Mouse (Mus musculus) lung, postnatal 0 days (tissue): ENCODE measurements at regions not wholly inside any gene's neighbourhood (a gene's known extent, or its start where the extent isn't known, plus 50 kb on each side); places are given as distances from the start of the nearest gene placed in this dataset.

Experiments used
- ATAC-seq: fragments of 200-750 bp; cut with Nextera tagmentation; 2 replicates; pipeline ENCODE4 v1.8.0; 2017; ENCODE audit warnings: moderate library complexity
- DNase-seq: peaks from one replicate; pipeline ENCODE4 v3.0.0-alpha.2; 2016; ENCODE audit warnings: low spot score
- H3K27ac ChIP-seq: fragments of 300-500 bp; sonication (generic); 2 replicates; pipeline ENCODE4 v1.5.1; 2014; ENCODE audit warnings: antibody characterized with exemption, mild to moderate bottlenecking, low read length, mixed read lengths
- H3K27me3 ChIP-seq: fragments of 300-500 bp; sonication (generic); replicated peaks from 2 replicates; pipeline ENCODE4 v1.6.1; 2014; ENCODE audit warnings: low read length, mixed read lengths; ENCODE audit not compliant: insufficient read depth
- H3K36me3 ChIP-seq: fragments of 300-500 bp; sonication (generic); 2 replicates; pipeline ENCODE4 v1.6.1; 2014; ENCODE audit warnings: low read length, mixed read lengths; ENCODE audit not compliant: insufficient read depth
- H3K4me1 ChIP-seq: fragments of 300-500 bp; sonication (generic); 2 replicates; pipeline ENCODE4 v1.6.1; 2014; ENCODE audit warnings: antibody characterized with exemption, low read depth, low read length, mixed read lengths; ENCODE audit not compliant: insufficient read depth
- H3K4me2 ChIP-seq: fragments of 300-500 bp; sonication (generic); replicated peaks from 2 replicates; pipeline ENCODE4 v1.6.1; 2014; ENCODE audit warnings: low read depth, mild to moderate bottlenecking, low read length, moderate library complexity, mixed read lengths
- H3K4me3 ChIP-seq: fragments of 300-500 bp; sonication (generic); 2 replicates; pipeline ENCODE4 v1.5.1; 2014; ENCODE audit warnings: low read depth, low read length
- H3K9ac ChIP-seq: fragments of 300-500 bp; sonication (generic); replicated peaks from 2 replicates; pipeline ENCODE4 v1.6.1; 2014; ENCODE audit warnings: low read depth, mild to moderate bottlenecking
- H3K9me3 ChIP-seq: fragments of 300-500 bp; sonication (generic); 2 replicates; pipeline ENCODE4 v1.6.1; 2016; ENCODE audit warnings: low read length, mixed read lengths
- CTCF ChIP-seq: IDR thresholded peaks from 2 replicates; pipeline ENCODE4 v1.5.1; 2016; ENCODE audit warnings: antibody characterized with exemption, mild to moderate bottlenecking
- EP300 ChIP-seq: IDR thresholded peaks from 2 replicates; pipeline ENCODE4 v1.6.1; 2016; ENCODE audit warnings: antibody characterized with exemption, mild to moderate bottlenecking, control low read depth
- WGBS: fragments of 180-500 bp; shearing (Covaris S2); extraction: QIAGEN DNeasy Blood & Tissue Kit; methylation state at CpG from one replicate; pipeline ENCODE4 v1.1.7; 2014; 5-methylcytosine and 5-hydroxymethylcytosine counted together

DNA sequence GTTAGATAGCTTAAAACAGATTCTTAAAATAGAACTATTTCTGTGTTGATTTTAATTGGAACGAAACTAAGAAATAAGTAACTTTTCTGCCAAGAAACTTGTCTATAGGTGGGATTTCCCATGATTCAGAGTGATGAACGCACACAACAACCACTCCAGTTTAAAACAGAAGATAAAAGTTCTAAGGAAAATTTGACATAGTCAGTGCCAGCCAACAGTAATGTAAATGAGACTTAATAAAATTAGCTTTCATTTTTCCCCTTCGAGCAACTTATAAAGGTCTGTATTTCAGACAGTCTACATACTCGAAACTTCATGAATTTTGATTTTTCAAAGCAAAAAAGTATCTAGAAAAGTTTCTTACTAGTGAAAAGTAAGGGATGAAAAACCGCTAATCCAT is 52.5 kb upstream of the Gpc5 start:
- H3K27me3 ChIP-seq: no peaks in the 10 kb centered on the region
- no peaks in the 10 kb centered on the region for H3K9me3 ChIP-seq
- H3K36me3 ChIP-seq: peaks cover 8% of the 10 kb centered on the region
- DNase-seq (no peak), ATAC-seq (no peak)
- 47% methylated on average over 5 of the region's 5 CpGs for WGBS
- peak overlapping the region; percentile 86; the same call in 1 of the 2 replicates for H3K4me3 ChIP-seq
- no peak for TF ChIP-seq CTCF
- TF ChIP-seq EP300: no peak
- H3K27ac ChIP-seq: no peak overlapping the region
- peak overlapping the region; percentile 87; the same call in 1 of the 2 replicates for H3K4me2 ChIP-seq
- no peaks in the 10 kb centered on the region; the same call in 1 of the 2 replicates for H3K4me1 ChIP-seq
- no peak overlapping the region for H3K9ac ChIP-seq

DNA sequence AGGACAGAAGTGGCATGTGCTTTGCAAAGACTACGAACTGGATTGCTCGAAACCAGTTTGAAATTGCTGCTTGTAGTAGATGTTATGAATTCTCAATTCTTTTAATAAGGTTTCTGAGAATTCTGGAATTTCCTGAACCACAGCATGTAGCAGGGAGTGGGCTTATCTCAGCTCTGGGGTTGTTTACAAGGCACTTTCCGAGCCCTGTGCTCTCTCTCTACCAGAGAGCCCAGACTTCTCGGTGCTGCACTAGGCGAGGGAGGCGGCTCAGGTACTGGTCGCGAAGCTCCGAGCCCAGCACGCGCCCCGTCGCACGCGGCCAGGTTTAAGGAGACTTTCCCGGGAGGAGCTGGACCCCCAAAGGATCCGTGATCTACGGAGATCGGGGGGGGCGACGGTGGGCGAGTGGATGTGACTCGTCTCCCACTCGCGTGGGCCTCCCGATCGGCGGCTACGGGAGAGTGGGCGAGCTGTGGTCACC is 51.9 kb upstream of the Gpc5 start:
- TF ChIP-seq EP300: no peak
- TF ChIP-seq CTCF: no peak
- DNase-seq: peak; percentile 48
- H3K4me1 ChIP-seq: no peaks in the 10 kb centered on the region; the same call in 1 of the 2 replicates
- peak; percentile 18 for ATAC-seq
- peak overlapping the region; percentile 87 for H3K4me2 ChIP-seq
- peak overlapping the region; percentile 86 for H3K4me3 ChIP-seq
- H3K9me3 ChIP-seq: no peaks in the 10 kb centered on the region
- 0 out of 2 replicates have a peak overlapping the region, but pooled peaks have one; percentile 26 for H3K9ac ChIP-seq
- WGBS: under 1% methylated on average over 30 of the region's 30 CpGs
- no peaks in the 10 kb centered on the region for H3K27me3 ChIP-seq
- H3K27ac ChIP-seq: peak overlapping the region; percentile 95
- peaks cover 8% of the 10 kb centered on the region for H3K36me3 ChIP-seq

DNA sequence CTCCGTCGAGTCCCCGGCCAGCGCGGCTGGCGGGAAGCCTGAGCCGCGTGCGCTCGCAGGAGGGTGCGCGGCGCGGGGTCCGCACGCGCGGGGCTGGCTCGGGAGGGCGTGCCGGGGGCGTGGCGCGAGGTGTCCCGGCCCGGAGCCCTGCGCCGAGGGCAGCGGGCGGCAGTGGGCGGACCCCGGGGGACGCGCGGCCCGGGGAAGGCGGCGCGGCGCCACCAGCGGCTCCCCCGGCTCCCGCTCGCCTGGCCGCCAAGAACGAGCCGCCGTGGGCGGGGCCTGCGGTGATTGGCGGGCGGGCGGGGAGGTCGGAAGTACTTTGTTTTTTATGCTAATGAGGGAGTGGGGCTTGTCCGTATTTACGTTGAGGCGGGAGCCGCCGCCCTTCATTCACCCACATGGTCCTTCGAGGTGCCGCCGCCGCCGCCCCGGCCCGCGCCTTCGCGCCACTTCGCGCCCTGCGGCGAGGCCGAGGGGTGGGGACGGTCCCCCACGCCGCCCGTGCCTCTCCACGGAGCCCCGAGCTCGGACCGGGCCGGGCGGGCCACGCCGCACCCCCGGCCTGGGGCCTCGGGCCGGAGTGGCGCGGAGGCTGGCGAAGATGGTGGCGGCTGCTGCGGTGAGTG is 51.3 kb upstream of the Gpc5 start:
- H3K9ac ChIP-seq: peak overlapping the region; percentile 81
- H3K9me3 ChIP-seq: no peaks in the 10 kb centered on the region
- peak; percentile 87 for ATAC-seq
- H3K27me3 ChIP-seq: no peaks in the 10 kb centered on the region
- peak overlapping the region; percentile 86 for H3K4me3 ChIP-seq
- WGBS: 5% methylated on average over 33 of the region's 94 CpGs
- no peaks in the 10 kb centered on the region; the same call in 1 of the 2 replicates for H3K4me1 ChIP-seq
- DNase-seq: peak; percentile 96
- peak overlapping the region; percentile 87 for H3K4me2 ChIP-seq
- peak overlapping the region; percentile 95 for H3K27ac ChIP-seq
- peaks cover 8% of the 10 kb centered on the region for H3K36me3 ChIP-seq
- TF ChIP-seq EP300: no peak
- no peak for TF ChIP-seq CTCF

DNA sequence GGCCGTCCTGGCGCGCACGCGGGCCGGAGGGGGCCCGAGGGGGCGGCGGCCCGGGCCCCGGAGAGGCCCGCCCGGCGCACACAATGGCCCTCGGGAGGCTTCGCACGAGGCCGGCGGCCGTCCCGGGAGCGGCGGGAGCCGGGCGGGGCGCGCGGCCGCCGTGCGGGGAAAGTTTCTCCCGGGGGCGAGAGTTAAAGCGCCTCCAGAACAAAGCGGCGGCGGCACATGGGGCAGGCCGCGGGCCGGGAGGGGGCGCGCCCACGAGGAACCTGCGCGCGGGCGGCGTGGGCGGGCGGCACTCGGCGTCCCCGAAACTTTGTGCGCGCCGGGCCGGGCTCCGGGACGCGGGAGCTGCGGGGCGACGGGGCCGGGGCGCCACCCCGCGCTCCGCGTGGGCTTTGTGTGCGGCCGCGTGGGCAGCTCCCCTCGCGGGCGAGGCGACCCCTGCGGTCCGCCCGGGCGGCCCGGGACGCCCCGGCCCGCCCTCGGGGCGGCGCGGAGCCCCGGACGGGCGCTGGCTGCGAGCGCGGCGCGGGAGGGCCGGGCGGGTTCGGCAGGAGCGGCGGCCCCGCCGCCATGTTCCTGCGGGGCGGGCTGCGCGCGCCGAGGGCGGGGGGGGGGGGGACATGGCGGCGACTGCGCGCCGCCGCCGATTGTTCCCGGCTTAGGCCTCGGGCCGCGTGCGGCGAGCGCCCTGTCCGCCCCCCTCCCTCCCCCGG is 50.5 kb upstream of the Gpc5 start:
- Histone ChIP-seq H3K9ac (peak overlapping the region; percentile 81), H3K4me2 (peak overlapping the region; percentile 87), H3K4me3 (peak overlapping the region; percentile 86), H3K9me3 (no peaks in the 10 kb centered on the region), H3K4me1 (no peaks in the 10 kb centered on the region; the same call in 1 of the 2 replicates), H3K27ac (peak overlapping the region; percentile 95), H3K36me3 (peaks cover 8% of the 10 kb centered on the region), H3K27me3 (no peaks in the 10 kb centered on the region)
- WGBS: 3% methylated on average over 15 of the region's 126 CpGs
- no peak for TF ChIP-seq EP300
- TF ChIP-seq CTCF: no peak
- DNase-seq (peak; percentile 17), ATAC-seq (peak; percentile 59)

DNA sequence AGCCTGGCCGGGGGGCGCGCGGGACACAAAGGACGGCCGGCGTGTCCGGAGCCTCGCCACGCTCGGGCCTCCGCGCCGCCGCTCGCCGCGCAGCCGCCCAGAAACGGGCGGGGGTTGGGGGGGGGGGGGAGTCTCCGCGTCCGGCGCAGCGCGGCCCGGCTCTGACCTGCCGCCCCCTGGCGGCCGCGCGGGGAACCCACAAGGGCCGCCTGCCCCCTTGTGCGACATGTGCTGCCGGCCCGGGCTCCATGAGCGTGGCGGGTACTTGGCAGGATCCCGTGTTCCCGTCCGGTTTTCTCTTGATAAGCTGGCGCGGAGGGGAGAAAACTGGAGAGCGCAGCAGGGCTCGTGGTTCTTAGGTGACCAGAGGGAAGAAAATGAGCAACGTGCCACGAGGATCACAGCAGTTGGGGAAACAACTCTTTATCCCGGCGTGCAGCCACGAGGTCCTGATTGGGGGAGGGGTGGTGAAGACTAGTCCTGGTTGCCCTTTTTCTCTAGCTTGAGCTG is 49.9 kb upstream of the Gpc5 start:
- ATAC-seq: peak; percentile 87
- DNase-seq: peak; percentile 91
- WGBS: 0% methylated on average over 33 of the region's 51 CpGs
- Histone ChIP-seq H3K4me3 (peak overlapping the region; percentile 86), H3K4me1 (no peaks in the 10 kb centered on the region; the same call in 1 of the 2 replicates), H3K36me3 (peaks cover 13% of the 10 kb centered on the region), H3K27me3 (no peaks in the 10 kb centered on the region), H3K4me2 (peak overlapping the region; percentile 87), H3K9me3 (no peaks in the 10 kb centered on the region), H3K9ac (peak overlapping the region; percentile 81), H3K27ac (peak overlapping the region; percentile 95)
- TF ChIP-seq CTCF (peak; percentile 77), EP300 (no peak)
